Mouse (Mus musculus) left cerebral cortex, postnatal 36 days (tissue): ENCODE measurements at regions not wholly inside any gene's neighbourhood (a gene's known extent, or its start where the extent isn't known, plus 50 kb on each side); places are given as distances from the start of the nearest gene placed in this dataset.

Source experiments
- DNase-seq, 2 experiments: peaks; one replicate each; pipeline ENCODE4 v3.0.0; 2021 to 2022; ENCODE audit warnings: low spot score in 2 of 2, mixed read lengths in 1 of 2
- intact Hi-C: fragments of 180-260 bp; cut with DNase I; formaldehyde crosslinking; loops from one replicate; pipeline ENCODE4 v1.15.1; 2025

DNA sequence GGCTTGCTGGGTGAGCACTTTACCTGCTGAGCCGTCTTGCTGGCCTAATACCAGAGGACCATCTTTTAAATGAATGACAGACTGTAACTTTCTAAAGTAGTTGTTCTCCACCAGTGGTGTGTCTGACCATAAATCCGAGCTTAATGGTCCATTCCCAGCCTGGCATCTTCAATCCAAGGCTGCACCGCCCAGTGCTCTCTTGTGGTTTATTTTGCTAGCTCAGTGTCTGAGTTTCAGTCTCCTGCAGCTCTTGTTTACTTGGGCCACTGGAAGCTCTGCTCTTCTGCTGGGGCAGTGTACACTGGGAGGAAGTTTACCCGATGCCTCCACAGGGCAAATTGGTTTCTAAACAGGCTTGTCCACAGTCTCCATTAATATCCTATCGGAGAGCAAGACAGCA is 182.3 kb upstream of the Jade1 start:
- intact Hi-C loops: no loop called here

DNA sequence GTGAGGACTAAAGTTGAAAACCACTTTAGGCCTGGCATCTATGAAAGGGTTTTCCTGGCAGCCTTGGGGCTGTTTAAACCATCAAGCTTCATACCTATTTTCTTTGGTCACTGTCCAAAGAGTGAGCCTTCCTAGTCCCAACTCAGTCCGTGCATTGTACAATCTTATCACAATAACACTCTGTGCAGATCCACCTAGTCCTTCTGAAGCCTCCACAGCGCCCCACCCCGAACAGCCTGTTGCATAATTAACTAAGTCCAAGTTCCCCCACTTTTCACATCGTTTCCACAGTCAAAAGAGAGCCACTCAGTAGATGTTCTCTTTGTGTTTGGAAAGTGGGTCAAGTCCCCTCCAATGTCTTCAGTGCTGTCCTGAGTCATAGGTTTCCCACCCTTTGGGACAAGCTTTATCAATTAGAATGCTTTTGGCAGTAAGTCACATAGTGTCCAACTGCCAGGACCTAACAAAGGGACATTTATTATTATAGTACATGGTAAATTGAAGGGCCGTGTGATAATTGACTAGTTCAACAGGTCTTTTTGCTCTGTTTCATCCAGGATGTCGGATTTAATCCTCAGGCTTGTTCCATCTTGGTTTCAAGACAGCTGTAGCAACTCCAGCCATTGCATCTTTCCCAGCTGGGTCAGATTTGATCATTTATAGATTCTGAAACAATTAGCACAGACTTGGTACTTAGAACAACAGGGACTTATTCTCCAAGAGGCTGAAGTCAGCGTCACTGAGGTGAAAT is 187.0 kb upstream of the Jade1 start:
- no peak for DNase-seq
- intact Hi-C loops: no loop called here

More for the DNA sequence above, 182.3 kb upstream of the Jade1 start:
- no peak for DNase-seq

DNA sequence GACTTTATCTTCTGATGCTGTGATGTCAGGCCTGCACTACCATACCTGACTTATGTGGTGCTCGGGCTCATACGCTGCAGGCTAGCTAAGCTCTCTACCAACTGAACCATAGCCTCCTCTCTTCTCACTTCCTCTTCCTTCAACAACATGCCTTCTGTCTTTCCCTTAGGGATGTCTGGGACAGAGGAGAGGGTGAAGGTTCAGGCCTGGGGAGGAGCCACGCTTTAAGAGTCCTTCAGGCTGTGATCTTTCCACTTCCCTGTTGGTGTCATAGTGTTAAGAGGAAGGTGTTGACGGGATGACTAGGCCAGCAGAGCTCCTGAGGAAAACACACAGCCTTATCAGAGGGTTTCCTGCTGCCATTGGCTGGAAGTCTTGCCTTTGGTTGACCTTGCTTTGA is 188.8 kb upstream of the Jade1 start:
- intact Hi-C loops: no loop called here
- no peak for DNase-seq

DNA sequence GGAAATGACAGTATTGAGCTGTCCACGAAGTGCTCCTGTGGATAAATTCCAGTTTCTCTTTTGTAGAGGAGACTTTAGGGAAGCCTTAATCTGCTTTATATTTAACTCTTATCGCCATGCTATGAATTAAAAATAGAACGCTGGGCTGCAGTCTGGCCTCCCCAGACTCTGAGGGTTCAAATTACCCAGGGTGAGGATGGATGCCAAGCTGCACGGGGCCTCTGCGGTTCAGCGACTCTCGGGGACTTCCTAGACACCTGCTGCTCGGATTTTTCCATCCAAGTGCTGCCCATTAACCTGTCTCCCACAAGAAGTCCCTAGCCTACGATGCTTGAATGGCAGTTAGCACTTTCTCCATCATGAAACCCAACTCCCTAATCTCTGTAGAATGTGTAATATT is 189.3 kb upstream of the Jade1 start:
- intact Hi-C loops: no loop called here
- no peak for DNase-seq

DNA sequence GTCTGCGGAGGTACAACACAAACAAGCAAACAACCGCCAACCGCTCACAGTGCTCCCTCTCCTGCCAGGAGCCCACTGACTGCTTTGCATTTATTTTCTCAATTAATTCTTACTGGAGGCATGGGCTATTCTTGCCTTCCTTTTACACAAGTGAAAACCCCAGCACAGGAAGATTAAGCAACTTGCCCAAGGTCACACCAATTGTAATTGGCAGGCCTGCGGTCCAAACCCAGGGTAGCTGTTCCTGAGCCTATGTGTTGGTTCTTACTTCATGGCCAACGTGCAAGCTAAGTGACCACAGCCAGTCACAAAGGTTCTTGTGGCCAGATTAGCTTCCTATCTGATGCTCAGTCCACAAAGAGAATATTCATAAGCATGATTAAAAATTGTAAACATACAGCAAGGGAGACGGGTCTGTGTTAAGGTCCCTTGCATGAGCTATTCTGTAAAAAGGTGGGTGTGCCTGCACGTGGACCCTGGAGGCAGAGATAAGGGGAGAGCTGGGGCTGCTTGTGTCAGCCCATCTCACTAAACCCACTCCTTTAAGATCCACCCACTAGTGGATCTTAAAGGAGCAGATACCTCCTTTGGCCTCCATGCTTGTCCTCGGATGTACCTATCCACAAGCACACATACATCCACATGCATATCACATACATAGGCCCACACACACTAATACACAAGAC is 190.2 kb upstream of the Jade1 start:
- no peak for DNase-seq
- intact Hi-C loops: no loop called here

DNA sequence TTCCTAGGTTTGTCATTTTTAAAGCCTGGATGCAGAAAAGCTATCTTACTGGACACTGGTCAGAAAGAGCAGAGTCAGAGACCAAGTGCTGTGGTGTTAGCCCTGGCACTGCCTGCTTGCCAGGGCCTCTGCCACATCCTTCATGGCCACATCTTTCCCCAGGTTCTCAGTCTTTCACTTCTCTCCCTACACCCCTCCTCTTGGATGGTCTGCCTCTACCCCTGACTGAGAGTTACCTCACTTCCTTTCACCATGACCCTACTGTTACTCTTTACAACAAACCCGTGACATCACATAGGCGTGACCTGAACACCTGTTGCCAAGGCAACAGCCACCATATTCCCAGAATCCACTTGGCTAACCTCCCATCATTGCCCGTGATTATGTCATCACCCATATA is 191.6 kb upstream of the Jade1 start:
- no peak for DNase-seq
- intact Hi-C loops: no loop called here

DNA sequence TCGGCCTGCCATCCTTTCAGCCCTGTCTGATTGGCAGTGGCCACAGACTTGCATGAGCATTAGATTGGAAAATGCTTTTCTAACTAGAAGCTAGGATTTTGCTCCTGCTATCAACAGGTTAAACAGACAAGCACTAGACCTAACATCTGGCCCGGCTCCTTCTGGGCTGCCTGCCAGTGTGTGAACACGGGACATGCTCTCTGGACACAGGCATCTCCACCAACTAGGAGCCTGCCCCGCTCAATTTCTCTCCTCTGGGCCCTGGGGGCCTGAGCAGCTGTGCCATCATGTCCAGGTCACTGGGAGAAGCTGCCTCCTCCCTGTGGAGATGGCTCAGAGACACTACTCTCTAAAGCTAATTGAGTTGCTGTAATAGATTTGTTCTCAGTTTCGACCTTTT is 195.3 kb upstream of the Jade1 start:
- intact Hi-C loops: no loop called here
- no peak for DNase-seq

DNA sequence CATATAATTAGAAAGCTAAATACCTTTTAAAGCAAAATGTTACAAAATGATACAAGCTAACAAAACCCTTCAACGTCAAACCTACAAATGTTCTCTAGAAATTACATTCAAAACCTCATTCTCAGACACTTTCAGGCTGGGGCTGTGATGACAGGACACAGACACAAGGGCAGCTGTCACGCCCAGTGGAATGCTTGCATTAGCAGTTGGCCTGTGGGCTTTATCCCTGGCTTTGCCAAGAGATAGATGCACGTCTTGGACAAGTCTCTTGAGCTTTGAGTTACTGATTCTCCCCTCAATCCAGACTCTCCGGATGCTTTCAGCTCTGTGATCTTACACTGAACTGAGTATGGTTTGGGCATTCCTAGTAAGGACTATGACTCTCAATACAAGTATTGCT is 196.1 kb upstream of the Jade1 start:
- intact Hi-C loops: no loop called here
- DNase-seq: no peak

DNA sequence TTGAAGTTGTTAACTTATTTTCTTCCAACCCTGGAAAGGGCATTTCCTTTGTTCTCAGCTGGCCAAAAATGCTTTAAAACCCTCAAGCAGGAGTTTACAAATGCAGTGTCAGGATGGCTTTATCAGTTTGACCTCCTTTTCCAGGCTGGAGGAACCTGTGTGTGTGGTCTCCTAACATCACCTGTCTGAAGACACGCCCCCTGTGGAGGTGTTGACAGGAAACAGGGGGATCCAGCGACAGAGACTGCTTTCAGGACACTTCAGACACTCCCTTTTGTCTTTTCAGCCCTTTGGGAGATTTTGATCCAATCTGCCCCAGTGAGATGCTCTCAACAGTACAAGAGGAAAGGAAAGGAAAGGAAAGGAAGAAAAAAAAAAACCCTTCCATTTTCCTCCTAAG is 202.5 kb upstream of the Jade1 start:
- intact Hi-C loops: no loop called here
- no peak for DNase-seq

DNA sequence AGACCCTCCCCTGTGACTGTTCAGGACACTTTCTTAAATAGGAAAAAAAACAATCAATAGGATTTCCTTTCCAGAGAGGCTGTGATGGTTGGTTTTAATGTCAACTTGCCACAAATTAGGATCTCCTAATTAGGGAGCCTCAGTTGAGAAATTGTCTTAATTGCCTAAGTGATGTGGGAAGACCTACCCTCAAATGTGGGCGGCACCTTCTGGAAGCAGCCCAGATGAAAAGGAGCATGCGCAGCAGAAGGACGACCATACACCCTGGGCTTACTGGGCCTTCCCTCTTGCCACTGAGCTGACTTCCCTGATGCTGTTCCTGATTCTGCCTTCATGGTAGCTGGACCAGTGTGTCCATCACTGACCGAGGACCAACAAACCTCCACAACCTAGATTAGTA is 203.7 kb upstream of the Jade1 start:
- no peak for DNase-seq
- intact Hi-C loops: no loop called here

DNA sequence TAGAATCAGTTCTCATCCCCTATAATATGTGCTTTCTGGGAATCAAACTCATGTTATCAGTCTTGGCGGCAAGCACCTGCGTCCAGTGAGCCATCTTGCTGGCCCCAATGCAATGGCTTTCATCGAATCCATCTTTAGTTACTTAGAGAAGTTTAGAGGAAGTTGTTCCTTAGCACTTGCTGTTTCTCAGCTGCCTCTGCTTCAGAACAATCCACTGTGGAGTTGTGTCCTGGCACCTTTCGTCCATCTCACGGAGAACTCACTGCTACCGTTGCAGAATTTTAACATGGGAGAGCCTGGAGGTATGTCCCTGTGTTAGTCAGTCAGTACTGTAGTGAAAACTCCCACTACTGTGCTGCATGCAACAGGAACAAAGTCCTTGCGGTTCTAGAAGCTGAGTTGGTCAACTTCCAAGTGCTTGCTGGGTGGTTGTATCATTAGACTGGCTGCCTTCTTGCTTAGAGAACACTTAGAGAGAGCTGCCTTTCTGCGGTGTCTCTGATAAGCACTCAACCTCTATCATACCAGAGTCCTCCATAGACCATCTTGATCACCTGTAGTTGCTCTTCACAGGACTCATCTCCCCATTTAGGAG is 204.3 kb upstream of the Jade1 start:
- intact Hi-C loops: no loop called here
- no peak for DNase-seq

DNA sequence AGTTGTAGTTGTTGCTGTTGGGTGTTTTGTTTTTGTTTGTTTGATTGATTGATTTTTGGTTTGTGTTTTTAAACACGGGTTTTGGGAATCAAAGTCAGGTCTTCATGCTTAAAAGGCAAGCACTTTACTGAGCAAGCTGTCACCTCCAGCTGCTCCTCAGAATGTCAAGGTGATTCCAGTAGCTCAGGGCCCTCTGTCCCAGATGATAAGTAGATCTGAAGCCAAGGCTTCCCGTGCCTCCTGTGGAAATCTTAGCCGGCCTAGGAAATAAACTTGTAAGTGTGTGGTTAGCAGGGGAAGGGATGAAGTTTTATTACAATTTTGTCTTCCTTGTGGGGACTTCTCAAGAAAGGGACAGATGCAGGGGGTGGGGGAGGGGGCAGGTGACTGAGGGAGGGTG is 205.2 kb upstream of the Jade1 start:
- DNase-seq: no peak
- intact Hi-C loops: no loop called here

DNA sequence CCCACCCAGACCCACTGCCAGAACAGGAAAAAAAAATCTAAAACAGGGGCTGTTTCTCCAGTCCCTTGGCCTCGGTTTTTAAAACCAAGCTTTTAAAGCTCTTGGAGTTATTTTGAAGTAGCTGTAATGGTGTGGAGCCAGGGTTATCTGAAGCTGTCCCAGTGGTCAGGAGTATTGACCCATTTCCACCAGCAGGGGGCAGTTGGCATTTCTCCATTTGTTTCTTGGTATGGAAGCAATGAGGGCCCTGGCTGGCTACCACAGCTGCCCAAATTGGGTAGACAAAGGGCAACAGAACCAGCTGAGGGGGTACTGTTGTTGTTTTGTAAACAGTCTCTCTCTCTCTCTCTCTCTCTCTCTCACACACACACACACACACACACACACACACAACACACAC is 206.7 kb upstream of the Jade1 start:
- no peak for DNase-seq
- intact Hi-C loops: no loop called here

DNA sequence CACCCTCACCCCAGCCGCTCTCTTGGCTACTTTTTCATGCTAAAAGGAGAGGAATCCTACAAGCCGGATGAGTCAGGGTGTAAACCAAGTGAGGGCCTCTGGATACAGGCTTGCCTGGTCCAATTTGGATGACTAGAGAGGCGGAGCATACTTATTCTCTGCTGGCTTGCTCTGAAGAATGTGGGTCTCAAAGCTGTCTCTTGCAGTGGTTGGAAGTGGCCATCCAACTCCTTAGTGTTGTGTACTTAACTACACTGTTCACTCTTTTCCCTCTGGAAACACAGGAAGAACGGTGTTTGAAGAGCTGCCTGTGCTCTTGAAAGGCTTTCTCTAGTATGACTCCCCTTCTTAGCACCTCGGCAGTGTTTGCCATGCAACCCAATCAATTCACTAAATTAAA is 208.7 kb upstream of the Jade1 start:
- DNase-seq: no peak
- intact Hi-C loops: no loop called here

DNA sequence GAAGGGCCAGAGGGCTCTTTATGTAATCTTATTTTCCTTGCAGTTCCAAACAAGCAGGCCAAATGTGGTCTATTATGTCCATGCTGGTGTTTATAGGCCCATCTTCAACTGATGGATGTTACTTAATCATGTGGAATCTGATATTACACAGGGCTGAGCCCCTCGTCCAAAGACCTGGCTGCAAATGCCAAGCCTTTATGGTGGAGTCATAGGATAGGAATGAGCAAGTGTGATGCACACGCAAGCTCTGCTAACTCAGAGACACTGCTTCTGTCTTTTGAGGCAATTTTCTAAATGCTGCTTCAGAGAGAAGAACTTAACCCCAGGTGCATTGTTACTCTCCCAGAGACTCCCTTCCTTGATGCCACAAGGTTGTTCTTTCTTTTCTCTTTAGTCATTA is 212.1 kb upstream of the Jade1 start:
- no peak for DNase-seq
- intact Hi-C loops: no loop called here

DNA sequence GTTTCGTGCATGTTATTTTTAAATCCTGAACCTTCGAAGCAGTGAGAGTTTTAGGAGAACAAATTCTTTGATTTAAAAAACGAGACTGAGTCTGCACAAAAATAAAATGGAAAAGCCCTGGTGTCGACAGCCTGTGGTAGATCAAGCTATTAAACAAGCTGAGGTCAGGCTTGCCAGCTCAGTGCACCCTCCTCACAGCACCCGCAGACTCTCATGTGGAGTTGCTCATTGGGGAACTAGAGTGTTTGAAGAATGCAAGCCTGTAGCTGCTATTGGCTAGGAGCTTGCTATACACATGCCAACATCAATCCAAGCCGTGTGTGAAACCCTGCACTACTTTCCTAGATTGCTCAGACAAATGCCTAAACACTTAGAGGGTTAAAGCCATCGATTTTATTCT is 223.1 kb upstream of the Jade1 start:
- no peak for DNase-seq
- intact Hi-C loops: no loop called here

DNA sequence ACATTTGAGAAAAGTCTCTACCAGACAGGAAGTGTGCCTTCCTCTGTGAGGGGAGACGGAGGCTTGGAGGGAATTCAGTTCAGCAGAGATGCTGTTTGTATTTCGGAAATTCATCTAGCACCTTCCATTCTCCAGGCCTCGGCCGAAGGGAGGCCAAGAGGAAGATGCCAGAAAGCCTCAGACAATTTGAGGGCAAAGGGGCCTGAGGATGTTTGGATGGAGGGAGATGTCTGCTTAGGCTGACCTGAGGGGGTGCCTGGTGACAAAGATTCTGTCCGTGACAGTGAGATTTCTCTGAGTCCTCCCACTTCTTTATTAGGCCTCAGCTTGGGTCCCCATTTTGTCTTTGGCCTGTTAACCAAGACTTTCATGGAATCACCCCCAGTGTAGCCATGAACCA is 225.2 kb upstream of the Jade1 start:
- DNase-seq: no peak
- intact Hi-C loops: no loop called here

DNA sequence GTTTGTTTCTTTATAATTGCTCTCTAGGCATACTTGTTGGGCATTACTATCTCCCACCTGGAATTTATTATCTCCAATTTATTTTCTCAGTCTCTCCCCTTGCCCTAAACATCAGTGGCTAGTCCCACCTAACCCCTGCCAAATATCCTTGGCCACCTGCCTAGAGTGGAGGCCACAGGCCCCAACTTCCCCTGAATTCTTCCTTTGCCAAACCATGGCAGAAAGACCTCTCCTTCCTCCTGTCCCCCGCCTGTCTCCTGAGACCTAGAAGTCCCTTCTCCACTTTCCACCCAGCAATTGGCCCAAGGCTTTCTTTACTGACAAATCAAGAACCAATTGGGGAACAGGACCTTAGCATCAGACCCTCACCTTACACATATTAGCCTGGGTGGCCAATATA is 226.7 kb upstream of the Jade1 start:
- intact Hi-C loops: no loop called here
- no peak for DNase-seq

DNA sequence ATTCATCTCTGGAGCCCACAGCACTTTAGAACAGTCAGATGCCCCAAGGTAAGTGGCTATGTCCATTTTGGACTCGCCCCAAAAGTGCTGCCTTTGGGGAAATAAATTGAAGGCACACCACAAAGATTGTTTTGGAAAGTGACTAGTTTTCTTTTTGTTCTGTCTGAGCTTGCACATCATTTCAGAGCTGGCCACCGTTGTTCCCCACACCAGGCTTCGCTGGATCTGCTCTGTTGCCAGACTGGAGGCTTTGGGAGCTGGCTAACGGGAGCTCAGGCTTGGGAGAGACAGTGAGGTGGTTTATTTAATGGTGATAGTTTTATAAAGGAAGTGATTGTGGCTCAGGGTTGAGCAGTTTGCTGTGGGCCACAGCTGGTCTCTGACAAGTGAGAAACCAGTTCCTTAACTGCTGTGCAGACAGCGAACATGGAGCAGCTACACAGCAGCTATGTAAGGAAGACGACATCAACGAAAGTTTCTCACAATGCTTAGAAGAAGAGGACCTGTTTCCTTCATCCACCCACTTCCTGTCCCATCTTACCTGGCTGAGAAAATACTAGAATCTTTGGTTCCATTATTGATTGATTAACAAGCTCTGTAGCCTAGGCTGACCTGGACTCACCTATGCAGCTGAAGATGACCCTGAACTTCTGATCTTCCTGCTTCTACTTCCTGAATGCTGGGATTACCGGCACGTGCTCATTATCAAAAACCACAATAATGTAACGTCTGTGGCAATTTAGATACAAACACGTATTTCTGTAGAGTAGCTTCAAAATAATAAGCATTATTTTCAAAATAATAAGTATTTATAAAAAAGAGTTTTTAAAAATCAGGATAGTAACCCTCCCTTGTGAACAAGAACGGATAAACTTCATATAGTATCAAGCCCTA is 229.1 kb upstream of the Jade1 start:
- intact Hi-C loops: no loop called here

DNA sequence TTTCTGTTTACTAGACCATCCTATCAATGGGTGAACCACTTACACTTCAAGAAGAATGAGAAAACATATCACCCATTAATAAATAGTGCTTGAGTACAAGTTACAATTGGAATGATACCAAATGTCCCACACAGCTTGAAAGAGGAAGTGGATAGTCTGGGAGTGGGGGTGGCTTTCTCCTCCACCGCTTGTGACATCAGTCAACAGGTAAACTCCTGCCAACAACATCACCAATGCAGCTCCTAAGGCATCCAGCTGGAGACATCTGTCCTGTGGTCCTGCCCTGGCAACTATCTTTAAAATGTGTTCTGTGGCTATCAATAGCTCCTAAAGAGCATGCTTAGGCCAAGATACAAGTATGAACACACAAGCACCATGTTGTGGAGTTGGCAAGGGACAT is 233.7 kb upstream of the Jade1 start:
- DNase-seq: no peak
- intact Hi-C loops: no loop called here

More for the DNA sequence above, 229.1 kb upstream of the Jade1 start:
- DNase-seq: no peak
